Mouse (Mus musculus) brown adipose tissue, adult 24 weeks (tissue): ENCODE measurements around the gene Terf2ip. TPM values are rescaled to one million over a fixed set of nuclear protein-coding genes. Genes with fewer than 3 reads are reported as not detected.

Experiments used
- H3K27ac ChIP-seq: fragments of 200-500 bp; replicated peaks from 2 replicates; pipeline ENCODE4 v1.5.1; 2012; ENCODE audit warnings: low read depth, mild to moderate bottlenecking, low read length
- H3K4me1 ChIP-seq: fragments of 200-500 bp; 2 replicates; pipeline ENCODE4 v1.6.1; 2012; ENCODE audit warnings: low read length, mixed read lengths; ENCODE audit not compliant: control insufficient read depth, insufficient read depth, insufficient read length
- H3K4me3 ChIP-seq: fragments of 200-500 bp; 2 replicates; pipeline ENCODE4 v1.5.1; 2012; ENCODE audit warnings: low read depth, mild to moderate bottlenecking, low read length, moderate library complexity; ENCODE audit not compliant: insufficient read depth
- polyA plus RNA-seq: library from polyadenylated mRNA; stranded (reverse); fragments of >200 nt; gene quantifications from 2 replicates; pipeline ENCODE4 v1.2.4, GENCODE M21; 2012; ENCODE audit not compliant: missing spikeins, insufficient read depth, insufficient read length

Terf2ip gene
- 6.3 and 8.0 TPM in 2 replicates for polyA plus RNA-seq

GRCm38 (mm10) chr8:112010997-112011815 is at the start of gene Terf2ip, which contains the start of gene Kars:
Gene Terf2ip (plus strand): TSS chr8:112011398.
Gene Kars (minus strand): TSS chr8:112011323.
- H3K4me1 ChIP-seq: peaks cover 8% of the 10 kb centered on the region
- H3K27ac ChIP-seq: peak within 1 kb of the TSS; percentile 66
- peak within 1 kb of the TSS; percentile 91 for H3K4me3 ChIP-seq

- H3K27ac ChIP-seq: no peak overlapping the region
Measured at GRCm38 (mm10) chr8:111962589-111962988, 48.6 kb upstream of the Terf2ip start.

GRCm38 (mm10) chr8:111963091-111963490 is 48.1 kb upstream of the Terf2ip start:
- H3K4me1 ChIP-seq: no peaks in the 10 kb centered on the region
- no peak overlapping the region for H3K4me3 ChIP-seq
- no peak overlapping the region for H3K27ac ChIP-seq

More at GRCm38 (mm10) chr8:111962589-111962988, 48.6 kb upstream of the Terf2ip start:
- Histone ChIP-seq H3K4me1 (no peaks in the 10 kb centered on the region), H3K4me3 (no peak overlapping the region)

GRCm38 (mm10) chr8:111963546-111963945 is 47.7 kb upstream of the Terf2ip start:
- H3K4me1 ChIP-seq: no peaks in the 10 kb centered on the region
- H3K27ac ChIP-seq: no peak overlapping the region
- no peak overlapping the region for H3K4me3 ChIP-seq

- Histone ChIP-seq H3K4me1 (no peaks in the 10 kb centered on the region), H3K4me3 (no peak overlapping the region), H3K27ac (no peak overlapping the region)
Measured at GRCm38 (mm10) chr8:111964351-111964750, 46.8 kb upstream of the Terf2ip start.

- Histone ChIP-seq H3K4me3 (no peak overlapping the region), H3K4me1 (no peaks in the 10 kb centered on the region), H3K27ac (no peak overlapping the region)
Measured at GRCm38 (mm10) chr8:111964849-111965561, 46.2 kb upstream of the Terf2ip start.

GRCm38 (mm10) chr8:111967246-111967870 is 43.8 kb upstream of the Terf2ip start:
- Histone ChIP-seq H3K4me3 (no peak overlapping the region), H3K27ac (no peak overlapping the region), H3K4me1 (no peaks in the 10 kb centered on the region)

- Histone ChIP-seq H3K27ac (no peak overlapping the region), H3K4me3 (no peak overlapping the region), H3K4me1 (no peaks in the 10 kb centered on the region)
Measured at GRCm38 (mm10) chr8:111968541-111968940, 42.7 kb upstream of the Terf2ip start.

GRCm38 (mm10) chr8:111968991-111969390 is 42.2 kb upstream of the Terf2ip start:
- Histone ChIP-seq H3K27ac (no peak overlapping the region), H3K4me1 (no peaks in the 10 kb centered on the region), H3K4me3 (no peak overlapping the region)

GRCm38 (mm10) chr8:111974138-111974537 is 37.1 kb upstream of the Terf2ip start:
- Histone ChIP-seq H3K4me3 (no peak overlapping the region), H3K27ac (no peak overlapping the region), H3K4me1 (no peaks in the 10 kb centered on the region)

GRCm38 (mm10) chr8:111975706-111976105 is 35.5 kb upstream of the Terf2ip start:
- no peak overlapping the region for H3K4me3 ChIP-seq
- no peaks in the 10 kb centered on the region for H3K4me1 ChIP-seq
- no peak overlapping the region for H3K27ac ChIP-seq

- H3K4me1 ChIP-seq: no peaks in the 10 kb centered on the region
- no peak overlapping the region; the same call in 1 of the 2 replicates for H3K27ac ChIP-seq
Measured at GRCm38 (mm10) chr8:111976326-111976725, 34.9 kb upstream of the Terf2ip start.

GRCm38 (mm10) chr8:111978147-111978546 is 33.1 kb upstream of the Terf2ip start:
- H3K4me1 ChIP-seq: no peaks in the 10 kb centered on the region
- H3K4me3 ChIP-seq: no peak overlapping the region
- H3K27ac ChIP-seq: no peak overlapping the region

More at GRCm38 (mm10) chr8:111976326-111976725, 34.9 kb upstream of the Terf2ip start:
- no peak overlapping the region for H3K4me3 ChIP-seq

GRCm38 (mm10) chr8:111982116-111982515 is 29.1 kb upstream of the Terf2ip start:
- H3K4me1 ChIP-seq: no peaks in the 10 kb centered on the region
- H3K27ac ChIP-seq: no peak overlapping the region
- H3K4me3 ChIP-seq: no peak overlapping the region

- no peaks in the 10 kb centered on the region for H3K4me1 ChIP-seq
- H3K4me3 ChIP-seq: no peak overlapping the region
- H3K27ac ChIP-seq: no peak overlapping the region; the same call in 1 of the 2 replicates
Measured at GRCm38 (mm10) chr8:111984511-111984910, 26.7 kb upstream of the Terf2ip start.
